ENCODE assay signal across 13 mouse cellular contexts in genomic region chr12:90725107-90725506, GRCm38 (mm10). TPM values are rescaled to one million over a fixed set of nuclear protein-coding genes. Genes with fewer than 3 reads are reported as not detected.
"Had no signal": no experiment of that assay in that cellular context is flagged by ENCODE, and none has a peak within 500 bp of the region (broad histone marks: within the 10 kb centered on the region; RNA-seq: fewer than 3 reads in every experiment).

No protein-coding gene starts in this region.

- H3K9me3 ChIP-seq: intestine, embryonic 15.5 days; limb, embryonic 12.5 days; midbrain, embryonic 13.5 days had no signal

- H3K9ac ChIP-seq: intestine, embryonic 15.5 days; limb, embryonic 12.5 days; liver, embryonic 14.5 days; midbrain, embryonic 13.5 days had no signal

- ATAC-seq: intestine, embryonic 15.5 days; lung, postnatal 0 days; midbrain, embryonic 13.5 days had no signal

- H3K27me3 ChIP-seq: intestine, embryonic 15.5 days; limb, embryonic 12.5 days; midbrain, embryonic 13.5 days had no signal

- H3K4me2 ChIP-seq: intestine, embryonic 15.5 days; limb, embryonic 12.5 days; midbrain, embryonic 13.5 days had no signal

- H3K36me3 ChIP-seq: intestine, embryonic 15.5 days; limb, embryonic 12.5 days; midbrain, embryonic 13.5 days had no signal

- H3K4me3 ChIP-seq: intestine, embryonic 15.5 days; layer of hippocampus, adult 2 months; limb, embryonic 12.5 days; midbrain, embryonic 13.5 days had no signal

- H3K4me1 ChIP-seq: intestine, embryonic 15.5 days; limb, embryonic 12.5 days had no signal

- H3K27ac ChIP-seq: intestine, embryonic 15.5 days; kidney, postnatal 0 days; layer of hippocampus, adult 2 months; limb, embryonic 12.5 days; liver, embryonic 14.5 days; midbrain, embryonic 13.5 days had no signal

- DNase-seq: kidney, adult 18-20 months; kidney, postnatal 4 days; lung, adult 2 months; lung, postnatal 36 days; thymus, postnatal 36 days had no signal

RNA-seq across cellular contexts. Expression of gene Dio2, which starts 13.1 kb away (rescaled TPM):
- polyA plus RNA-seq: liver, adult 2 months had no signal
